Mouse (Mus musculus) liver, embryonic 16.5 days (tissue): ENCODE results near the gene Plagl2. TPM values are rescaled to one million over a fixed set of nuclear protein-coding genes. Genes with fewer than 3 reads are reported as not detected.

Experiments
- ATAC-seq: fragments of 200-750 bp; cut with Nextera tagmentation; 2 replicates; pipeline ENCODE4 v1.8.0; 2017; ENCODE audit warnings: low read depth, mild to moderate bottlenecking, moderate number of reproducible peaks, moderate library complexity
- H3K27ac ChIP-seq: fragments of 300-500 bp; sonication (generic); 2 replicates; pipeline ENCODE4 v1.5.1; 2014; ENCODE audit warnings: mild to moderate bottlenecking, low read length
- H3K27me3 ChIP-seq: fragments of 300-500 bp; sonication (generic); 2 replicates; pipeline ENCODE4 v1.6.1; 2014; ENCODE audit warnings: low read depth, low read length, mixed read lengths; ENCODE audit not compliant: control insufficient read depth, insufficient read depth
- H3K36me3 ChIP-seq: fragments of 300-500 bp; sonication (generic); 2 replicates; pipeline ENCODE4 v1.6.1; 2014; ENCODE audit warnings: mild to moderate bottlenecking; ENCODE audit not compliant: control insufficient read depth, insufficient read depth
- H3K4me1 ChIP-seq: fragments of 300-500 bp; sonication (generic); 2 replicates; pipeline ENCODE4 v1.6.1; 2014; ENCODE audit warnings: low read depth, low read length, mixed read lengths; ENCODE audit not compliant: control insufficient read depth
- H3K4me2 ChIP-seq: fragments of 300-500 bp; sonication (generic); 2 replicates; pipeline ENCODE4 v1.6.1; 2014; ENCODE audit warnings: low read depth, low read length, mixed read lengths
- H3K4me3 ChIP-seq: fragments of 300-500 bp; sonication (generic); 2 replicates; pipeline ENCODE4 v1.5.1; 2014; ENCODE audit warnings: low read depth, mild to moderate bottlenecking, low read length
- H3K9ac ChIP-seq: fragments of 300-500 bp; sonication (generic); 2 replicates; pipeline ENCODE4 v1.6.1; 2014; ENCODE audit warnings: low read depth, low read length
- H3K9me3 ChIP-seq: fragments of 300-500 bp; sonication (generic); replicated peaks from 2 replicates; pipeline ENCODE4 v1.6.1; 2016; ENCODE audit warnings: low read length; ENCODE audit not compliant: control insufficient read depth
- WGBS: fragments of 180-500 bp; shearing (Covaris S2); extraction: QIAGEN DNeasy Blood & Tissue Kit; methylation state at CpG from one replicate; pipeline ENCODE4 v1.1.7; 2014; ENCODE audit not compliant: insufficient replicate concordance; 5-methylcytosine and 5-hydroxymethylcytosine counted together
- polyA plus RNA-seq: library from polyadenylated mRNA; unstranded; fragments of >200 nt; fragmentation: Nextera tagmentation; extraction: Ambion mirVana; gene quantifications from 2 replicates; pipeline ENCODE4 v1.2.1, GENCODE M21; 2015

The Plagl2 gene
- polyA plus RNA-seq, 1 experiment from 2014 or later, result 16.7 TPM

- WGBS, result 22% methylated on average over 6 of the region's 6 CpGs
- peak; percentile 40; the same call in 1 of the 2 replicates for ATAC-seq
- H3K9me3 ChIP-seq, result no peaks in the 10 kb centered on the region
- no peak overlapping the region for H3K4me2 ChIP-seq
- H3K9ac ChIP-seq, result no peak overlapping the region
- peaks cover under 1% of the 10 kb centered on the region; the same call in 1 of the 2 replicates for H3K36me3 ChIP-seq
- peak overlapping the region; percentile 16; the same call in 1 of the 2 replicates for H3K27ac ChIP-seq
- no peaks in the 10 kb centered on the region for H3K27me3 ChIP-seq
- H3K4me3 ChIP-seq, result no peak overlapping the region
- H3K4me1 ChIP-seq, result peaks cover 8% of the 10 kb centered on the region
Measured at GRCm38 (mm10) chr2:153214771-153215259, 26.4 kb downstream of the Plagl2 start.

GRCm38 (mm10) chr2:153213351-153213750 lies 27.9 kb downstream of the Plagl2 start:
- Histone ChIP-seq H3K27me3 (no peaks in the 10 kb centered on the region), H3K27ac (no peak overlapping the region), H3K4me2 (no peak overlapping the region), H3K9ac (no peak overlapping the region), H3K4me3 (no peak overlapping the region), H3K9me3 (no peaks in the 10 kb centered on the region), H3K36me3 (peaks cover 11% of the 10 kb centered on the region), H3K4me1 (peaks cover 8% of the 10 kb centered on the region)
- WGBS, result 77% methylated on average over 4 of the region's 4 CpGs
- ATAC-seq, result no peak

GRCm38 (mm10) chr2:153211451-153211850 lies 29.8 kb downstream of the Plagl2 start:
- Histone ChIP-seq H3K4me2 (no peak overlapping the region), H3K9me3 (no peaks in the 10 kb centered on the region), H3K4me3 (no peak overlapping the region), H3K27me3 (no peaks in the 10 kb centered on the region), H3K36me3 (peaks cover 11% of the 10 kb centered on the region), H3K27ac (no peak overlapping the region), H3K4me1 (peaks cover 8% of the 10 kb centered on the region), H3K9ac (no peak overlapping the region)
- no peak for ATAC-seq
- 57% methylated on average over 5 of the region's 5 CpGs for WGBS

- Histone ChIP-seq H3K9ac (no peak overlapping the region), H3K36me3 (peaks cover 23% of the 10 kb centered on the region), H3K4me1 (no peaks in the 10 kb centered on the region), H3K4me3 (no peak overlapping the region), H3K27me3 (no peaks in the 10 kb centered on the region), H3K27ac (no peak overlapping the region), H3K4me2 (no peak overlapping the region), H3K9me3 (no peaks in the 10 kb centered on the region)
- no peak for ATAC-seq
- 89% methylated on average over 5 of the region's 5 CpGs for WGBS
Measured at GRCm38 (mm10) chr2:153209286-153209685, 31.9 kb downstream of the Plagl2 start.

GRCm38 (mm10) chr2:153208149-153208548 lies 33.1 kb downstream of the Plagl2 start:
- Histone ChIP-seq H3K27me3 (no peaks in the 10 kb centered on the region), H3K9me3 (no peaks in the 10 kb centered on the region), H3K9ac (no peak overlapping the region), H3K4me3 (no peak overlapping the region), H3K27ac (no peak overlapping the region), H3K4me1 (no peaks in the 10 kb centered on the region), H3K36me3 (peaks cover 26% of the 10 kb centered on the region), H3K4me2 (no peak overlapping the region)
- WGBS, result 82% methylated on average over 2 of the region's 2 CpGs
- ATAC-seq, result no peak

- Histone ChIP-seq H3K9me3 (no peaks in the 10 kb centered on the region), H3K27me3 (no peaks in the 10 kb centered on the region), H3K36me3 (peaks cover 29% of the 10 kb centered on the region), H3K4me2 (no peak overlapping the region), H3K27ac (no peak overlapping the region), H3K9ac (no peak overlapping the region), H3K4me1 (peaks cover 4% of the 10 kb centered on the region; the same call in 1 of the 2 replicates), H3K4me3 (no peak overlapping the region)
- no peak for ATAC-seq
- WGBS, result 83% methylated on average over 1 of the region's 1 CpGs
Measured at GRCm38 (mm10) chr2:153202766-153203165, 38.5 kb downstream of the Plagl2 start.

GRCm38 (mm10) chr2:153199114-153199513 lies 42.1 kb downstream of the Plagl2 start:
- Histone ChIP-seq H3K27me3 (no peaks in the 10 kb centered on the region), H3K4me3 (no peak overlapping the region), H3K9ac (no peak overlapping the region), H3K4me2 (no peak overlapping the region), H3K27ac (no peak overlapping the region), H3K4me1 (peaks cover 4% of the 10 kb centered on the region; the same call in 1 of the 2 replicates), H3K9me3 (no peaks in the 10 kb centered on the region), H3K36me3 (peaks cover 27% of the 10 kb centered on the region)
- ATAC-seq, result no peak; the same call in 1 of the 2 replicates
- 50% methylated on average over 2 of the region's 2 CpGs for WGBS

GRCm38 (mm10) chr2:153198485-153198884 lies 42.7 kb downstream of the Plagl2 start:
- ATAC-seq, result no peak
- 43% methylated on average over 5 of the region's 5 CpGs for WGBS
- no peaks in the 10 kb centered on the region for H3K9me3 ChIP-seq

GRCm38 (mm10) chr2:153194255-153194654 lies 47.0 kb downstream of the Plagl2 start:
- no peak overlapping the region for H3K9ac ChIP-seq
- H3K27me3 ChIP-seq, result no peaks in the 10 kb centered on the region
- no peak overlapping the region for H3K4me3 ChIP-seq
- no peaks in the 10 kb centered on the region for H3K9me3 ChIP-seq
- 52% methylated on average over 3 of the region's 3 CpGs for WGBS
- H3K4me2 ChIP-seq, result no peak overlapping the region
- ATAC-seq, result 0 out of 2 replicates have a peak, but pooled peaks have one; percentile 24
- H3K4me1 ChIP-seq, result peaks cover 4% of the 10 kb centered on the region; the same call in 1 of the 2 replicates
- no peak overlapping the region for H3K27ac ChIP-seq
- peaks cover 20% of the 10 kb centered on the region for H3K36me3 ChIP-seq

More at GRCm38 (mm10) chr2:153198485-153198884, 42.7 kb downstream of the Plagl2 start:
- Histone ChIP-seq H3K36me3 (peaks cover 26% of the 10 kb centered on the region), H3K4me1 (peaks cover 4% of the 10 kb centered on the region; the same call in 1 of the 2 replicates), H3K27ac (no peak overlapping the region), H3K4me3 (no peak overlapping the region), H3K9ac (no peak overlapping the region), H3K4me2 (no peak overlapping the region), H3K27me3 (no peaks in the 10 kb centered on the region)
